In the genomic region with DNA sequence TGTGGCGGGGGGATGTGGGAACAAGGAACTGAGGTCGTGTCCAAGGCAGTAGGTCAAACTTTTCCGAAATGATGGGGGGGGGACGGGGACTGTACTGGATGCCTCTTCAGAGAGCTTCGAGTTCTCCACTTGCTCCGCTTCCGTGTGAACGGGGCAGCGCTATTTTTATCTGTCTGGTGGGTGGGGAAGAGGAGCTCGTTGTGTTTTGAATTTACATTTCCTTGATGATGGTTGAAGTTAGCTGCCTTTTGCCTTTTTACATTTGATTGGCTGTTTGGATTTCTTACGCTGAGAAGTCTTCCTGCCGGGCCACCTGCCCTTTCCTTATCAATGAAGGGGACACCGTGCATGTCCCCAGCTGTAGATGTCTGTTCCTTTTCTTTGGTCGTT, we compare ENCODE assay signal across 12 mouse cellular contexts. TPM values are rescaled to one million over a fixed set of nuclear protein-coding genes. Genes with fewer than 3 reads are reported as not detected.
DNase-seq lines count a peak whose midpoint lies in the region; ATAC-seq lines count a peak whose summit lies in the region.
"Had no signal": no experiment of that assay in that cellular context is flagged by ENCODE, and none has a peak within 500 bp of the region (broad histone marks: within the 10 kb centered on the region; RNA-seq: fewer than 3 reads in every experiment).

No protein-coding gene starts in this region.

- no peaks in the 10 kb centered on the region for H3K9me3 ChIP-seq in heart, embryonic 13.5 days
- no peaks in the 10 kb centered on the region for H3K9me3 ChIP-seq in midbrain, embryonic 14.5 days (ENCODE audit: control insufficient read depth, low read length)
- no peaks in the 10 kb centered on the region for H3K9me3 ChIP-seq in midbrain, embryonic 13.5 days
- H3K9me3 ChIP-seq in intestine, embryonic 15.5 days, result no peaks in the 10 kb centered on the region

- peaks cover 9% of the 10 kb centered on the region for H3K4me1 ChIP-seq in heart, embryonic 13.5 days
- H3K4me1 ChIP-seq in midbrain, embryonic 14.5 days (ENCODE audit: control insufficient read depth, insufficient read depth, low read length), result no peaks in the 10 kb centered on the region
- H3K4me1 ChIP-seq in midbrain, embryonic 13.5 days (replicated peaks), result no peaks in the 10 kb centered on the region
- no peaks in the 10 kb centered on the region for H3K4me1 ChIP-seq in intestine, embryonic 15.5 days (replicated peaks)

- H3K4me2 ChIP-seq in heart, embryonic 13.5 days, result peak overlapping the region; percentile 60
- peak overlapping the region; percentile 17; the same call in 1 of the 2 replicates for H3K4me2 ChIP-seq in midbrain, embryonic 14.5 days (ENCODE audit: low read length)
- no peak overlapping the region for H3K4me2 ChIP-seq in midbrain, embryonic 13.5 days (replicated peaks)
- H3K4me2 ChIP-seq in intestine, embryonic 15.5 days (replicated peaks), result peak overlapping the region; percentile 24

- intact Hi-C loops in heart, postnatal 36 days (cut with DNase I), result no loop called here

- H3K4me3 ChIP-seq in heart, embryonic 13.5 days, result peak overlapping the region; percentile 26
- H3K4me3 ChIP-seq in midbrain, embryonic 14.5 days (replicated peaks; ENCODE audit: low read depth, low read length), result no peak overlapping the region
- no peak overlapping the region for H3K4me3 ChIP-seq in midbrain, embryonic 13.5 days (replicated peaks)
- no peak overlapping the region for H3K4me3 ChIP-seq in intestine, embryonic 15.5 days (replicated peaks)

- peaks cover 15% of the 10 kb centered on the region; the same call in 1 of the 2 replicates for H3K27me3 ChIP-seq in heart, embryonic 13.5 days (replicated peaks)
- H3K27me3 ChIP-seq in midbrain, embryonic 14.5 days (ENCODE audit: control insufficient read depth, insufficient read depth, low read length), result no peaks in the 10 kb centered on the region
- H3K27me3 ChIP-seq in midbrain, embryonic 13.5 days, result no peaks in the 10 kb centered on the region
- H3K27me3 ChIP-seq in intestine, embryonic 15.5 days (replicated peaks), result no peaks in the 10 kb centered on the region

- H3K9ac ChIP-seq in heart, embryonic 13.5 days, result peak overlapping the region; percentile 12; the same call in 1 of the 2 replicates
- H3K9ac ChIP-seq in midbrain, embryonic 14.5 days (replicated peaks; ENCODE audit: low read length), result no peak overlapping the region
- no peak overlapping the region for H3K9ac ChIP-seq in midbrain, embryonic 13.5 days (replicated peaks)
- H3K9ac ChIP-seq in intestine, embryonic 15.5 days, result no peak overlapping the region

- WGBS in heart, embryonic 13.5 days, result 18% methylated on average over 14 of the region's 14 CpGs
- 75% methylated on average over 14 of the region's 14 CpGs for WGBS in midbrain, embryonic 14.5 days
- 67% methylated on average over 14 of the region's 14 CpGs for WGBS in midbrain, embryonic 13.5 days
- 40% methylated on average over 14 of the region's 14 CpGs for WGBS in intestine, embryonic 15.5 days

- no peak for ATAC-seq in heart, embryonic 13.5 days (ENCODE audit: extremely low read depth, insufficient number of reproducible peaks, low FRiP score, low TSS enrichment)
- no peak for ATAC-seq in midbrain, embryonic 14.5 days (ENCODE audit: low FRiP score, low TSS enrichment)
- ATAC-seq in midbrain, embryonic 13.5 days, result no peak
- no peak for ATAC-seq in intestine, embryonic 15.5 days
- ATAC-seq: forebrain, embryonic 14.5 days had no signal

- no peak for DNase-seq in heart, postnatal 36 days
- no peak for DNase-seq in midbrain, embryonic 14.5 days
- DNase-seq in thymus, postnatal 14 days, result peak; percentile 59
- DNase-seq in spleen, postnatal 14 days (ENCODE audit: low spot score in 2 of 2), result no peak
- no peak for DNase-seq in urinary bladder, postnatal 10 days (ENCODE audit: low spot score)

- H3K36me3 ChIP-seq in heart, embryonic 13.5 days, result no peaks in the 10 kb centered on the region
- H3K36me3 ChIP-seq in midbrain, embryonic 14.5 days (ENCODE audit: control insufficient read depth, insufficient read depth, low read length), result no peaks in the 10 kb centered on the region
- H3K36me3 ChIP-seq in midbrain, embryonic 13.5 days, result no peaks in the 10 kb centered on the region
- H3K36me3 ChIP-seq in intestine, embryonic 15.5 days, result no peaks in the 10 kb centered on the region

- no peak overlapping the region for H3K27ac ChIP-seq in heart, embryonic 13.5 days (replicated peaks)
- H3K27ac ChIP-seq in midbrain, embryonic 14.5 days (replicated peaks; ENCODE audit: low read depth, low read length), result no peak overlapping the region
- no peak overlapping the region for H3K27ac ChIP-seq in midbrain, embryonic 13.5 days
- no peak overlapping the region for H3K27ac ChIP-seq in intestine, embryonic 15.5 days
- H3K27ac ChIP-seq: macrophage had no signal

RNA-seq across cellular contexts. Expression of a gene that starts 23.7 kb away (rescaled TPM):
- 0.57 and 0.82 TPM in 2 replicates for polyA plus RNA-seq in heart, embryonic 13.5 days (2015; fragmentation: Nextera tagmentation; extraction: Ambion mirVana)
- under 1 TPM in 1 of 2 experiments, not detected in 1; 0.25 TPM for total RNA-seq in heart, postnatal 36 days (2021)
- polyA plus RNA-seq in midbrain, embryonic 14.5 days (2014; fragmentation: Nextera tagmentation; extraction: Ambion mirVana), result 0.13 TPM in 1 of 2 replicates, not detected in the other
- 0.12 and 0.16 TPM in 2 replicates for polyA plus RNA-seq in midbrain, embryonic 13.5 days (2015; fragmentation: Nextera tagmentation; extraction: Ambion mirVana)
- 1.5 and 1.7 TPM in 2 replicates for polyA plus RNA-seq in intestine, embryonic 15.5 days (2015; fragmentation: Nextera tagmentation; extraction: Ambion mirVana)
- polyA plus RNA-seq: adrenal gland, adult 2 months had no signal

RNA-seq across cellular contexts. Expression of a gene that starts 23.8 kb away (rescaled TPM):
- 298 and 333 TPM in 2 replicates for polyA plus RNA-seq in heart, embryonic 13.5 days (2015; fragmentation: Nextera tagmentation; extraction: Ambion mirVana)
- 100 to 1,000 TPM; 247 to 253 TPM for total RNA-seq in heart, postnatal 36 days (2021)
- polyA plus RNA-seq in midbrain, embryonic 14.5 days (2014; fragmentation: Nextera tagmentation; extraction: Ambion mirVana), result 367 and 400 TPM in 2 replicates
- polyA plus RNA-seq in midbrain, embryonic 13.5 days (2015; fragmentation: Nextera tagmentation; extraction: Ambion mirVana), result 373 and 377 TPM in 2 replicates
- 410 and 432 TPM in 2 replicates for polyA plus RNA-seq in intestine, embryonic 15.5 days (2015; fragmentation: Nextera tagmentation; extraction: Ambion mirVana)

RNA-seq across cellular contexts. Expression of a gene that starts 58.8 kb away (rescaled TPM):
- not detected in 2 replicates for polyA plus RNA-seq in heart, embryonic 13.5 days (2015; fragmentation: Nextera tagmentation; extraction: Ambion mirVana)
- not detected for total RNA-seq in heart, postnatal 36 days (2021)
- not detected in 2 replicates for polyA plus RNA-seq in midbrain, embryonic 14.5 days (2014; fragmentation: Nextera tagmentation; extraction: Ambion mirVana)
- not detected in 2 replicates for polyA plus RNA-seq in midbrain, embryonic 13.5 days (2015; fragmentation: Nextera tagmentation; extraction: Ambion mirVana)
- polyA plus RNA-seq in intestine, embryonic 15.5 days (2015; fragmentation: Nextera tagmentation; extraction: Ambion mirVana), result not detected in 2 replicates
- total RNA-seq: adrenal gland, adult 2 months; left cerebral cortex, adult 18-20 months had no signal
- polyA plus RNA-seq: adrenal gland, adult 2 months; forebrain, embryonic 14.5 days; macrophage had no signal
